Mouse (Mus musculus) frontal cortex, postnatal 25 days (tissue): ENCODE measurements around the gene H2-Ob.
A peak's percentile ranks its signal among the peaks of the same experiment; 100 is the strongest.

Experiments used
- DNase-seq, 2 experiments: peaks; one replicate each; pipeline ENCODE4 v3.0.0; 2022; ENCODE audit warnings: low spot score in 2 of 2

H2-Ob gene

DNA sequence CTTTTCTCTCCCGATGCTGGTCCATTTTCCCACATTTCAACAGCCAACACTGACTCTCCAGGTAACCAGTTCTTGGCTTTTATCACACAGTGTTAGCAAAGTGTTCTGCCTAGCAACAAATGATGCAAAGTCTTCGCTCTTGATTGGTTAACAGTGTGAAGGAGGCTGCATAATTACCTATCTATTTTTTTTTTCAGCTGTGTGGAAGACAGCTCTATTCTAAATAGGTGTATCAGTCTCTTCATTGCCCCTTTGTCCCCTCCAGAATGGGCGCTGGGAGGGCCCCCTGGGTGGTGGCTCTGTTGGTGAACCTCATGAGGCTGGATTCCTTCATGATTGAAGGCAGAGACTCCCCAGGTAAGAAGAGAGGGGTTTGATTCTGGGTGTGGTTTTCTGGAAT lies at the start of gene H2-Ob:
Gene H2-Ob, plus strand, starts transcription at position 198 of the 400 bp plus-strand sequence.
- peak in 1 of 2 experiments; percentile 4 for DNase-seq

DNA sequence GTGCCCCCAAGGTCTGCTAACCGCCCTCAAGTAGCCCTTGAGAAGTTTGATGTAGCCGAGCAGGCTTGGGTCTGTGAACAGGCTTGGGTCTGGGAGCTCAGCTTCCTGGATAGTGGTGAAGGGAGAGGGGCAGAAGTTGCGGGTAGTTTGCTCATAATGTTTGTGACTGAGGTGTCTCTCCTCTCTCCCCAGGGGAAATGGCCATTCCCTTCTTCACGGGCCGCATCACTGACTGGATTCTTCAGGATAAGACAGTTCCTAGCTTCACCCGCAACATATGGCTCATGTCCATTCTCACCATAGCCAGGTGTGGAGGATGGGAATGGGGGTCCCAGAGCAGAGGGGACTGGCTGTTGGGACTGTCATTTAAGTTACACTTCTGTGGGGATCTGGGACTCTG lies 49.7 kb upstream of the H2-Ob start:
- no peak for DNase-seq

DNA sequence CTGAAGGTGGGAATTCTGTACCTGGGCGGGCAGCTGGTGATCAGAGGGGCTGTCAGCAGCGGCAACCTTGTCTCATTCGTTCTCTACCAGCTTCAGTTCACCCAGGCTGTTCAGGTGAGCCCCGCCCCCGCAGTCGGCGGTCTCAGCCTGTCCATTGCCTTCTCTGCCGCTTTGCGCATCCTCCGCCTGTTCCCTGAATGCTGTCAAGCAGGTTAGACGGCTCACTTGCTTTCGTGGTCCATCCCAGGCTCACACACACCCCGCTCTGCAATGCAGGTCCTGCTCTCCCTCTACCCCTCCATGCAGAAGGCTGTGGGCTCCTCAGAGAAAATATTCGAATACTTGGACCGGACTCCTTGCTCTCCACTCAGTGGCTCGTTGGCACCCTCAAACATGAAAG lies 45.9 kb upstream of the H2-Ob start:
- DNase-seq, result no peak

DNA sequence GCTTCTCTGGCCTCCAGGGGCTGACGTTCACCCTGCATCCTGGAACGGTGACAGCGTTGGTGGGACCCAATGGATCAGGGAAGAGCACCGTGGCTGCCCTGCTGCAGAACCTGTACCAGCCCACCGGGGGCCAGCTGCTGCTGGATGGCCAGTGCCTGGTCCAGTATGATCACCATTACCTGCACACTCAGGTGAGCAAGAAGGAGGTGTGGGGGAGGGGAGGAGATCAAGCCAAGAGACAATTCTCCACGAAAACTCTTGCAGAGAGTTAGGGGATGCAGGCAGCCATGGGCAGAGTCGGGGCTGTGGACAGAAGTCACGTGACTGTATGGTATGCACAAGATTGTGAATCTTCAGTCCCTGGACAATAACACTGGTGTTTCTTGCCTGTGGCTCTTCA lies 45.2 kb upstream of the H2-Ob start:
- no peak for DNase-seq

DNA sequence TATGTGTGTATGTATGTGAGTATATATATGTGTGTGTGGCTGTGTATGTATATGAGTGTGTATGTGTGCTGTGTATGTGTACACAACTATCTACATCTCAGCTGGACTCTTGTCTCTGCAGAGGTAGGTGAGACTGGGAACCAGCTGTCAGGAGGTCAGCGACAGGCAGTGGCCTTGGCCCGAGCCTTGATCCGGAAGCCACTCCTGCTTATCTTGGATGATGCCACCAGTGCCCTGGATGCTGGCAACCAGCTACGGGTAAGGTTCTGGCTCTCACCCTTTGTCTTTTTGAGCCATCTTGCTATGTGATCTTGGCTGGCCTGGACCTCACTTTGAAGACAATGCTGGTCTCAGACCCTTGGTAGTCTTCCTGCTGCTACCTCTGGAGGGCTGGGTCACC lies 44.0 kb upstream of the H2-Ob start:
- DNase-seq, result no peak

DNA sequence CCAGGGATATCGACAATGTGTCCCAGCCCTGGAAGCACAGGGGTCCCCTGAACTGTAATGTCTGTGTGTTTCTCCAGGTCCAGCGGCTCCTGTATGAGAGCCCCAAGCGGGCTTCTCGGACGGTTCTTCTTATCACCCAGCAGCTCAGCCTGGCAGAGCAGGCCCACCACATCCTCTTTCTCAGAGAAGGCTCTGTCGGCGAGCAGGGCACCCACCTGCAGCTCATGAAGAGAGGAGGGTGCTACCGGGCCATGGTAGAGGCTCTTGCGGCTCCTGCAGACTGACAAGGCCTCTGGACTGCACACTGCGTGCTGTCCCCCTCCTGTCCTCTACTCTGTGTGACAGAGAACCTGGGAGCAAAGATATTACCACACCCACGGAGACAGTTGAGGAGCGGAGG lies 42.2 kb upstream of the H2-Ob start:
- DNase-seq, result no peak

DNA sequence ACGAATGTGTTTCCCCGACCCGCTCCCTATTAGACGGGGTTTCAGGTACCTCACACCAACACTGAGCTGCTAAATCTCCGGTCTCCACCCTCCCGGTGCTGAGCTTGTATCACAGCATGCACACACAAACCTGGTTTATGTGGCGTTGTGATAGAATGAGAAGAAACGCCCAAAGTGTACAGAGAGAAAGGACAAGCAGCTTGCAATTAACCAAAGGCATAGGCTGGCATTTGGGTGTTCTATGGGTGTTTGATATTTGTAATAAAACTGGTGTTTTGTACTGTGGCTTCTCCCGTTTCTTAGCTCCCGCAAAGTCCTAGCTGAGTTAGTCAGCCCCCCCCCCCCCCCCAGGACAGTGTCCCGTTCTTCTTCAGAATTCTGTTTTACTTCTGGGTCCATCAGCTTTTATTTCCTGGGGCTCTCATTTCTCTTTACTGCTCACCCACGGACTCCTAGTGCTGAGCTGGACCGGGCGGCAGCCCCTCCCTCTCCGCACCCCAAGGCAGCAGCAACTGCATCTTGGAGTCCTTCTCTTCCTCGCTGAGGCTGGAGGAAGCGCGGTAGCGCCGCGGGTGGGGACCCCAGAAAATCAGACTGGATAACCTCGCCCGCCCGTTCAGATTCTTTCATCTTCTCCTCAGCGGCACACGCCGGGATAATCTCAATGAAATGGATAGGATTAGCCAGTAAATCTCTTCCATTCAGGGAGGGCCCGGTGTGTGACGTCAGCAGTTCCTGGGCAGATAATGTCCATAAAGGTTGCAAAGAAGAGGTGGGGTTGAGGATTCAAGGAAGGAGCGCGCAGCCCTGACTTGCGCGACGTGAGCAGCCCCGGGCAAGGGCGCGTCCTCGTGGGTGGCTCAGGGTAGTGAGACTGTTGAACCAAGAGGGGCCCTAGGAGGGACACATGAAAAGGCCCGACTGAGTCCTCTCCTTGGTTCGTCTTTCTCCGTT lies 41.5 kb upstream of the H2-Ob start, which contains the start of gene Psmb8:
Gene Psmb8, plus strand, starts transcription at position 781 of the 954 bp plus-strand sequence.
- DNase-seq, result peak; percentile 65 to 70

DNA sequence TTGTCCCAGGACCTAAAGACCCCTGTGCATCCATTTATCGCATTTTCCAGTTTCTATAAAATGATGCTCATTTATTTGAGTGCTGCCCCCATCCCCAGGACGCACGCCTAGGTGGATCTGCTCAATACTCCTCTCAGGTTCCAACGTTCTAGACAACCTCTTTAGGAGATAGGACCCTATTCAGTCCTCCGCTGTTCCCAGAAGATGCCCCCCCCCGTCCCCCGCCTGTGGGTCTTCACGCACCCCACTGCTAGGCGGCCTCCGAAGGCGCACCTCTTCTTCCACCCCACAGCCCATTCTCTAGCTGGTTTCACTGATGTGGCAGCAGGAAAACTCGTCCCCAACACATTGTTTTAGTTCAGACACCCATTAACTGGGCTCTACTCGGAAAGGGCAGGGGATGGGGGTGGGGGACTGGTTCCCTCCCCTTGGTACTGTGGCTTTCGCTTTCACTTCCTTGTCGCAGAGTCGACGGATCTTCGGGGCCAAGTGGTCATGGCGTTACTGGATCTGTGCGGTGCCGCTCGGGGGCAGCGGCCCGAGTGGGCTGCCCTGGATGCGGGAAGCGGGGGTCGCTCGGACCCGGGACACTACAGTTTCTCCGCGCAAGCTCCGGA lies 40.7 kb upstream of the H2-Ob start:
- DNase-seq, result no peak

DNA sequence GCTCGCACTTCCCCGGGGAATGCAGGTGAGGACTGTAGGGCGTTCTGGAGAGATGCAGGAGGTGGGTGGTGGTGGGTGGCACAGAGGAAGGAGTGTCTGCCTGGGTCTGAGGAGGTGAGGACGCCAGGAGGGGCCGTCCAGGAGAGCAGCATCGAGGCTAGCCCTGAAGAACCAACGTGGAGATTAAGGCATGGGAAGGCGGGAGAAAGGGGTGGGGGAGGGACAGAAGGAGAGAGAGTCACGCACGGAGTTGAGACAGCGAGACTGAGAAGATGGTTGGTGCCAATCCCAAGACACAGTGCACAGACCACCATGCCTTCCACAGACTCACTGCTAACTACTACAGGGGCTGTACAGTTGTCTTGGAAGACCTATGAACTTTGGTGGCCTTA lies 40.2 kb upstream of the H2-Ob start:
- no peak for DNase-seq

DNA sequence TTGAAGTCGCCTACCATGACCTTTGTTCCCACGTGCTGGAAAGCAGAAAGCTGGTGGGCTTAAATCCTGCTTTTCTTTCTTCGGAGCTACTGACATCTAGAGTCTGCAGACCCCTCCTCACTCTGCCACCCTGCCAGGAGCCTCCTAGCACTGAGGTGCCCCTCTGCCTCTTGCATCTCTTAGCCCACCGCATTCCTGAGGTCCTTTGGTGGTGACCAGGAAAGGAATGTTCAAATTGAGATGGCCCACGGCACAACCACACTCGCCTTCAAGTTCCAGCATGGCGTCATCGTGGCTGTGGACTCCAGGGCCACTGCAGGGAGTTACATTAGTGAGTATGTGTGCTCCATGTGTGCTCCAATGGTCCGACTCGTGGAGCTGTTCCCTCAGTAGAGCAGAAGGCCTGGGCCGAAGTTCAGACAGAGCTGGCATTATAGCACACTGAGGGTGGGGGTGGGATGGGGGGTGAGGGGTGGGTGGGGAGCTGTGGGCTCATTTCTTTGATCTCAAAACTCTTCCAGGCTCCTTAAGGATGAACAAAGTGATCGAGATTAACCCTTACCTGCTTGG lies 39.6 kb upstream of the H2-Ob start:
- DNase-seq, result no peak

DNA sequence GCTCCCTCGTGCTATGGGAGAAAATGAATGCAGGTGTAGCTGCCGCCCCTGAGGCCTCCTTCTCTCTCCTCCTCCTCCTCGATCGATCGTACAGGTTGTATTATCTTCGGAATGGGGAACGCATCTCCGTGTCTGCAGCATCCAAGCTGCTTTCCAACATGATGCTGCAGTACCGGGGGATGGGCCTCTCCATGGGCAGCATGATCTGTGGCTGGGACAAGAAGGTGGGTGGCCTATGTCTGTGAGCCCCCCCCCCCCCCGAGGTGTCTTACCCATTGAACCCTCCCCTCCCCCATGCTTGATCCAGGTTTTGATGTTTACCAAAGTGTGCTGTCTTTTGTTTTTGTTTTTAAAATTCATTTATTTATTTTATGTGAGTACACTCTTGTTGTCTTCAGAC lies 38.7 kb upstream of the H2-Ob start:
- DNase-seq, result no peak

DNA sequence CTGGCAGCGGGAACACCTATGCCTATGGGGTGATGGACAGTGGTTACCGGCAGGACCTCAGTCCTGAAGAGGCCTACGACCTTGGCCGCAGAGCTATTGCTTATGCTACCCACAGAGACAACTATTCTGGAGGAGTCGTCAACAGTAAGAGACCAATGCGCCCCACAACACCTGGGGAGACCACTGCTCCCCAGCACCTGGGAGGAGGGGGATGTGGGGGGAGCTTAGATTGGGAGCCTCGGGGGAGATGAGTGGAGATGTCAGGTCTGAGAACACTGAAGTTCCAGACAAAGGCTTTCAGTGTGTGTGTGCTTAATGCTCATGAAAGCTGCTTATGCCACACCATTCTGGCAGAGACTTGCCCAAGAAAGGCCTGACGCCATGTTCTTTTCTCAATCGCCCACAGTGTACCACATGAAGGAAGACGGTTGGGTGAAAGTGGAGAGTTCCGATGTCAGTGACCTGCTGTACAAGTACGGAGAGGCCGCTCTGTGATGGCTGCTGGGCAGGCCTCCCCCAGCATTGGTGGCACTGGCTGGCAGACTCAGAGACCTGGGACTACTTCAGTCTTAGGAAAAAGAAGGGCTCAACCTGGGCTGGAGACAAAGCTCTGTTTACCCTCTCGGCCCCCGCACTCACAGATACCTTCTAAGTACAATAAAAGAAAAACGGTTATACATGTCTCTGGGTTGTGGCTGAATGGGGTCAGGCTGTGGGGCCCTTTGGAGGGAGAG lies 37.8 kb upstream of the H2-Ob start:
- DNase-seq, result no peak

DNA sequence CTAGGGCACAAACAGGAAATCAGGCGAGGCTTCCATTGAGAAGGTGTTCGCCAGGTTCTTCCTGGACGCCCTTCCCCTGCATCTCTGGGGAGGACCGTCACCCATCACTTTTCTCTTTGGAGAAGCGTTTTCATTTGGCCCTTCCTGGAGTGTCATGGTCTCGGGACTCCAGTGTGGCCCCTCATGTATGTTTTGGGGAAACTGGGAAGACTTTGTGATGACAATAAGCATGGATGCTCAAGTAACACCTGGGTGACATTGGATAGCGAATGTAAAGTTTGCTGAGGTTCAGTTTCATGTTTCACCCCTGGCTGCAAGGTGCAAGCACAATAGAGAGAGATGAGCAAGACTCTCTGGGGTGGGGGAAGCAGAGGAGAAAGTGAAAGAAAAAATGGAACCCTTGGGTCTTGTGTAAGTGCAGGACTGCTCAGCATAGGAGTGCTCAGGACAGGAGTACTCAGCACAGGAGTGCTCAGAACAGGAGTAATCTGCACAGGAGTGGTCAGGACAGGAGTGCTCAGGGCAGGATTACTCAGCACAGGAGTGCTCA lies 37.1 kb upstream of the H2-Ob start:
- no peak for DNase-seq

DNA sequence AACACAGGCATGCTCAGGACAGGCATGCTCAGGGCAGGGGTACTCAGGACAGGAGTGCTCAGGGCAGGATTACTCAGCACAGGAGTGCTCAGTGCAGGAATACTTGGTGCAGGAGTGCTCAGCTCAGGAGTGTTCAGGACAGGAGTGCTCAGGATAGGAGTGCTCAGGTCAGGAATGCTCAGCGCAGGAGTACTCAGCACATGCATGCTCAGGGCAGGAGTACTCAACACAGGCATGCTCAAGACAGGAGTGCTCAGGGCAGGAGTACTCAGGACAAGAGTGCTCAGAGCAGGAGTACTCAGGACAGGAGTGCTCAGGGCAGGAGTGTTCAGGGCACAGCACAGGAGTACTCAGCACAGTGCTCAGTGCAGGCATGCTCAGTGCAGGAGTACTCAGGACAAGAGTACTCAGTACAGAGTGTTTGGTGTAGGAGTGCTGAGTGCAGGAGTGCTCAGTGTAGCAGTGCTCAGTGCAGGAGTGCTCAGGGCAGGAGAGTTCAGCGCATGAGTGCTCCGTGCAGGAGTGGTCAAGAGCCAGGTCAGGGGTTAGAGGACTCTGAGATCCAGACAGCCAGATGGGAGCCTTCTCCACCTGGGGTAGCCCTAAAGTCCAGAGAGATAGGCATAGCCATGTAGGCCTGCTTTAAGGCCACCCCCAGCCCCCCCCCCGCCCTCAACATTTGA lies 35.8 kb upstream of the H2-Ob start:
- no peak for DNase-seq

DNA sequence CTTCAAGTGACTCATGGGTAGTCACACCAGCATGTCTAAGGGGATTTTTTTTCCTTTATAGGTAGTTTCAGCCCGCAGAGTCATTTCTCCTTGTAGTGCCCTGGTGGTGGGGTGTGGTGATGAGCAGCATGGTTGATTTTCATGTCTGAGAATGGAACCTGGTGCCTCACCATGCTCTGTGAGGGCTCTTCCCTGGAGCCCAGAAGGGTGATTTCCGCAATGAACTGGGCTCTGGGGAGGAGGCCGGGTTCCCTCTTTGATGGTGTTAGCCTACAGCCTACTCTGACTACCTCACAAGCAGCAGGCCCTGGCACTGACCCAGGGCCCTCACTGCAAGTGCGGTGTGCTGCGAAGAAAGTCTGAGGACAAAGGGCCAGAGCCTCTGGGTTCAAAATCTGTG lies 35.3 kb upstream of the H2-Ob start, which contains the start of gene Tap2:
Gene Tap2, plus strand, starts transcription at position 84 of the 400 bp plus-strand sequence.
- no peak for DNase-seq

DNA sequence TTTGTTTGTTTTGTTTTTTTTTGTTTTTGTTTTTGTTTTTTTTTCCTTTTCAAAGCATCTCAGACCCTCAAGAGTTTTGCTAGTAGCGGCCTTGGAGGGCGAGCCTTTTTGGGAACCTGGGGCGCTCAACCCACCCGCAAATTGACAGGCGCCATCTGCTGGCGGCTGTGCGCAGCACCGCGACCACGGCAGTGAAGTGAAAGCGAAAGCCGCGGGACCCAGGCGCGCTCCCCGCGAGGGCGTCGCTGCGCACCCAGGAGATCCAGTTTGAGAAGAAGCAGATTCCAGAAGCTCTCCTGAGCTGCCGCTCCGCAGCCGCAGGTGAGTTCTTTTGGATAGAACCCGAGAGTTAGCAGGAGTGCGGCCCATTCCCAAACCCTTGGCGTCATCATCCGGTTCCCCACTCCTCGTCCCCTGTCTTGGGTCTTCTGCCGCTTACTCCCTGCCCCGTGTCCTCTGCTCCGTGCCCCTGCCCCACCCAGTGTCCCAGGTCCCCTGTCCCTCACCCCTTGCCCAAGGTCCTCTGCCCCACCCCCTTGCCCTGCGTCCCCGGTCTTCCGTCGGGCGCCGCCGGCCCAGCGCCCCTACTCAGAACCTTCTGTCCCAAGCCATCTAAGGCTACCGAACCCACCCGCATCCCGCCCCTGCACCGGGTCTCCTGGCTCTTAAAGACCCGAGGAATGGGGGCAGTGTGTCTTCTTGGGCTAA lies 34.2 kb upstream of the H2-Ob start:
- DNase-seq, result peak; percentile 72 to 78

DNA sequence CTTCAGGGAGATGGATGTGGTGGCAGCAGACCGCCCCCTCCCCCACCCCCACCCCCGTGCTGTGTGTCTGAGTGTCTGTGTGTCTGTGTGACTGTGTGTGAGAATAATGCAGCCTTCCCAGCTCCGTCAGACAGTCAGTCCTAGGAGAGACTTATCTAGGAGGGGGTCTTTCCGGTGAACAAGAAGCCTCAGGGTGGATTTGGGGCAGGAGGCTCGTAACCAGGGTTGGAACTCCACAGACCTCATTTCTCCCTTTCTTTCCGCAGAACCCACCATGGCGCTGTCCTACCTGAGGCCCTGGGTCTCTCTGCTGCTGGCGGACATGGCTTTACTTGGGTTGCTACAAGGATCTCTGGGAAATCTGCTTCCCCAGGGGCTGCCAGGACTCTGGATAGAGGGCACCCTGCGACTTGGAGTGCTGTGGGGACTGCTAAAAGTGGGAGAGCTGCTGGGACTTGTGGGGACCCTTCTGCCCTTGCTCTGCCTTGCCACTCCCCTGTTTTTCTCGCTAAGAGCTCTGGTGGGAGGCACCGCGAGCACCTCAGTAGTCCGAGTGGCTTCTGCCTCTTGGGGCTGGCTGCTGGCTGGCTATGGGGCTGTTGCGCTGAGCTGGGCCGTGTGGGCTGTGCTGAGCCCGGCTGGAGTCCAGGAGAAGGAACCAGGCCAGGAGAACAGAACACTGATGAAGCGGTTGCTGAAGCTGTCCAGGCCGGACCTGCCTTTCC lies 33.5 kb upstream of the H2-Ob start:
- DNase-seq, result no peak

DNA sequence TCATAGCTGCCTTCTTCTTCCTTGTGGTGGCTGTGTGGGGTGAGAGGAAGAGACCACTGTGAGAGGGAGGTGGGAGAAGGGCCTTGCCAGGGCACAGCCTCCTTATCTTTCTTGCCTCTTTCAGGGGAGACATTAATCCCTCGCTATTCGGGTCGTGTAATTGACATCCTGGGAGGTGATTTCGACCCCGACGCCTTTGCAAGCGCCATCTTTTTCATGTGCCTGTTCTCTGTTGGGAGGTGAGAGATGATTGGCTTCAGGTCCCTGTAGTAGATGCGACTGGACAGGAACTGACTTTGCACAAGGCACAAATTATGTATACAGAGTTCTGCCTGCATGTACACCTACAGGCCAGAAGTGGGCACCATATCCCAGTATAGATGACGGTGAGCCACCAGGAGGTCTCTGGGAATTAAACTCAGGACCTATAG lies 32.9 kb upstream of the H2-Ob start:
- DNase-seq, result no peak

DNA sequence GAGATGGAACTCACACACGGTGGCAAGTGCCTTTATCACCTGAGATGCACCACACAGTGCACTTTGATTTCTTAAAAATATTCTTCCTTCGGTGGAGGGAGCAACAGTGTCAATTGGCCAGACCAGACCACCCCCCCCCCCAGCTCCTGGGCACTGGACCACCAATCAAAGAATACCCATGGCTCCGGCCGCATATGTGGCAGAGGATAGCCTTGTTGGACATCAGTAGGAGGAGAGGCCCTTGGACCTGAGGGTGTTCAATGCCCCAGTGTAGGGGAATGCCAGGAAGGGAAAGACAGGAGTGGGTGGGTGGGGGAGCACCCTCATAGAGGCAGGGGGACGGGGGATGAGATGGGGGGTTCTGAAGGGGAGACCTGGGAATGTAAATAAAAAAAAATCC lies 32.0 kb upstream of the H2-Ob start:
- no peak for DNase-seq

DNA sequence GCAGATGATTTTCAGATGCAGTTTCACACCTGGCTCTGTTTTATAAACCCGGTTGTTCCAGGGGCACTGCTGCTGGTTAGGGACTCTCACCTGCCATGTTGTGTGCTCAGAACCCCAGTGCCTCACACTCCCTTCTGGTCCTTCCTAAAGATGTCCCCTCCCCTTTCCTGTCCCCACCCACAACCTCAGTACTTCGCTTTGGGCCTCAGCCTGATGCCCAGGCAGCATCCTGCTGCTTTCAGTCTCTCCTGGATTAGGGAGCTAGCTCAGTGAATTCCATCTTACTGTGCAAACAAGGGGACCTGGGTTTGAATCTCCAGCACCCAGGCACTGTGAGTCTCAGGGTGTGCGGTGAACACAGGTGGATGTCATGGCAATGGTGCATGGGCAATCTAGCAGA lies 31.2 kb upstream of the H2-Ob start:
- DNase-seq, result no peak
